Mouse (Mus musculus): ENCODE results near the gene Pex16. TPM values are rescaled to one million over a fixed set of nuclear protein-coding genes. Genes with fewer than 3 reads are reported as not detected.

Gene Pex16
- polyA plus RNA-seq, 1 experiment: 157 TPM

DNA sequence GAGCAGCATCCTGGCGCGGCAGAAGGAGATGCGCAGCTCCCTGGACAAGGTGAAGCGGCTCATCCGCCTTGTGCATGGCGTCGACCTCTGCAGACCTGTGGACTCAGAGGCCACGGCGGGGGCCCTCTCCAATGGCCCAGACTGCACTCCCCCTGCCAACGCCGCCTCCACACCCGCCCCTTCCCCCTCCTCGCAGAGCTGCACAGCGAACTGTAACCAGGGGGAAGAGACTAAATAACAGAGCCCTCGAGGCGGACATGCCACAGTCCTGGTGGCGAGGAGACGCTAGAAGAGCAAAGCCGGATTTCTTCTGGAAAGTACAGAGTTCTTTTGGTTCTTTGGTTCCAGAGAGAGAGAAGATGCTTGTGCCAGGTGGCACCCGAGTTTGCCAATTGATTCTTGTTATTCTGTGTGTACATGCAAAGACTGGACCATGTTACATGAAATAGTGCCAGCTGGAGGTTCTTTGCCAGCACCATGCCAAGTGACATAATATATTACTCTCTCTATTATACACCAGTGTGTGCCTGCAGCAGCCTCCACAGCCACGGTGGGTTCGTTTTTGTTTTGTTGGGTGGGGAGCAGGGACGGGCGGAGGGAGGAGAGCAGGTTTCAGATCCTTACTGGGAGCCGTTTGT, 14.2 kb upstream of the Pex16 start:
- Histone ChIP-seq H3K36me3 (ENCODE audit: control insufficient read depth, insufficient read depth, low read length) (peaks cover 25% of the 10 kb centered on the region), H3K4me1 (ENCODE audit: control insufficient read depth, insufficient read depth, insufficient read length, low read length) (no peaks in the 10 kb centered on the region), H3K27ac (ENCODE audit: insufficient read depth, low read depth, low read length) (no peak overlapping the region), H3K4me3 (ENCODE audit: low read depth, low read length) (no peak overlapping the region), H3K27me3 (ENCODE audit: control insufficient read depth, insufficient read depth, low read length) (no peaks in the 10 kb centered on the region)
- WGBS: 71% methylated on average over 25 of the region's 25 CpGs
- TF ChIP-seq POLR2A (IDR thresholded peaks at IDR 0.05; ENCODE audit: low read depth, low read length): no peak
- no peak for TF ChIP-seq CTCF (IDR thresholded peaks at IDR 0.05; ENCODE audit: extremely low read depth, insufficient read length, insufficient replicate concordance, low read depth, low read length)

DNA sequence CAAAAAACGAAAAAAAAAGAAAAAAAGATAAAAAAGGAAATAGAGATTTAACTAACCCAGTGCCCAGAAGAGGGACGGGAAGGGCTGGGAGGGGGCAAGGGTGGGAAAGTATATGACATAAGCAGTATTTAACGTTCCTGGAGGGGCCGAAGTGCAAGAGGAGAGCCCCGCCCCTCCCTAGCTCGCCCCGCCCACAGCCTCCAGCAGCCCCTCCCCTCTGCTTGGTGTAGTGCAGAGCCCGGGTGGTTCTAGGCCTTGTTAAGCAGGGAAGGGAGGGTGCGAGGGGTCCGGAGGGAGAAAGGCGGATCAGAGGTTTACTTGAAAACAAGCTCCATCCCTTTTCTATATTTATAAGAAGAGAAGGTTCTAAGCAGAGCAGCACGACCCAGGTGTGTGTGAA, 13.6 kb upstream of the Pex16 start:
- no peak overlapping the region for H3K4me3 ChIP-seq (ENCODE audit: low read depth, low read length)
- H3K36me3 ChIP-seq (ENCODE audit: control insufficient read depth, insufficient read depth, low read length): peaks cover 21% of the 10 kb centered on the region
- 32% methylated on average over 12 of the region's 12 CpGs for WGBS
- H3K4me1 ChIP-seq (ENCODE audit: control insufficient read depth, insufficient read depth, insufficient read length, low read length): no peaks in the 10 kb centered on the region
- no peaks in the 10 kb centered on the region for H3K27me3 ChIP-seq (ENCODE audit: control insufficient read depth, insufficient read depth, low read length)
- no peak overlapping the region for H3K27ac ChIP-seq (ENCODE audit: insufficient read depth, low read depth, low read length)
- TF ChIP-seq CTCF (IDR thresholded peaks at IDR 0.05; ENCODE audit: extremely low read depth, insufficient read length, insufficient replicate concordance, low read depth, low read length) (no peak), POLR2A (IDR thresholded peaks at IDR 0.05; ENCODE audit: low read depth, low read length) (no peak)

DNA sequence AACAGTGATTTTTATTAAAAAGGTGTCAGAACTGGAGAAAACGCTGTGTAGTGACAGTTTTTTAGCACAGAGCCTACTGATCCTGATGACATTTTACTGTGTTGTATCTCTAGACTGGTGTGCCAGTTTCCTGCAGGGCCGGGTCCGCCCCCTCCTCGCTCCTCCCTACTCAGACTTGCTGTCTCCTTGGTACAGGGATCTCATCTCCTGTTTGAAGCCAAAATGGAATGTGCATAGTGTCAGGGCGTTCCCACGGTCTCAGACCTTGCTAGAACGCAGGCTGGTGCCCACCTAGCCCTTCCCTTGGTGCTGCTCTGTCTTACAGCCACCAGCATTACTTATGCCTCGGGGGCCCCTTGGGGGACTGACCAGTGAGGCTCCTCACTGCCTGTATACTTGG, 12.7 kb upstream of the Pex16 start:
- Histone ChIP-seq H3K4me1 (ENCODE audit: control insufficient read depth, insufficient read depth, insufficient read length, low read length) (no peaks in the 10 kb centered on the region), H3K27ac (ENCODE audit: insufficient read depth, low read depth, low read length) (no peak overlapping the region), H3K4me3 (ENCODE audit: low read depth, low read length) (no peak overlapping the region), H3K27me3 (ENCODE audit: control insufficient read depth, insufficient read depth, low read length) (no peaks in the 10 kb centered on the region), H3K36me3 (ENCODE audit: control insufficient read depth, insufficient read depth, low read length) (peaks cover 20% of the 10 kb centered on the region)
- 92% methylated on average over 8 of the region's 8 CpGs for WGBS
- no peak for TF ChIP-seq CTCF (IDR thresholded peaks at IDR 0.05; ENCODE audit: extremely low read depth, insufficient read length, insufficient replicate concordance, low read depth, low read length)
- TF ChIP-seq POLR2A (IDR thresholded peaks at IDR 0.05; ENCODE audit: low read depth, low read length): no peak

DNA sequence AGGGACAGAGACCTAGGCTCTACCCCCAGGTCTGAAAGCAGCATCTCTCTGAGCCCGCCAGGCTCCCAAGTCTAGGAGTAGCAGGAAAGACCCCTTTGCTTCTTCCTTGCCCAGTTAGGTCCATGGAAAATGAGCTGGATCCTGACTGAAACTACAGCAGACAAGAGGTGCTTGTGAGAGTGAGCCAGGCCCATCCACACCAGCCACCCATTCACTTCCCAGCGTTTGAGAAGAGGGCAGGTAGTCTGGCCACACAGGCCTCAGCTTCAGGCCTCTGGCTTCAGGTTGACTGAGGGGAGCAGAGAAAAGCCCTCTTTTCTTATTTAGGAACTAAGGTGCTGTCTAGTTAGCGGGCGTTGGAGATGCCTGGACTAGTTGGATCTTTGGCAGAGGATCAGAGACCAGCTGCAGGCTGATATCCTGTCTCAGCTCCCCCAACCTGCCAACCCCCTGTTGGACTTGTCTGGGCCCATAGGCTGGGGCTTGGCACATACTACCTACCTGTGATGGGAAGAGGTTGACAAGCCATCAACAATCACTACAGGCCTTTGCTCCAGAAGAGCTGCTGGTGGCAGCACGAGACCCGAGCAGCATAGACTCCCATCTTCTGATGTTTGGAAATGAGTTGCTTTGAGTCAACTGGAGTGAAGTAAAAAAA, 11.8 kb upstream of the Pex16 start:
- 0 out of 2 replicates have a peak, but pooled peaks cover 2% of the 10 kb centered on the region for H3K4me1 ChIP-seq (ENCODE audit: control insufficient read depth, insufficient read depth, insufficient read length, low read length)
- H3K27me3 ChIP-seq (ENCODE audit: control insufficient read depth, insufficient read depth, low read length): no peaks in the 10 kb centered on the region
- WGBS: 95% methylated on average over 6 of the region's 6 CpGs
- H3K36me3 ChIP-seq (ENCODE audit: control insufficient read depth, insufficient read depth, low read length): peaks cover 15% of the 10 kb centered on the region
- no peak for TF ChIP-seq CTCF (IDR thresholded peaks at IDR 0.05; ENCODE audit: extremely low read depth, insufficient read length, insufficient replicate concordance, low read depth, low read length)
- no peak for TF ChIP-seq POLR2A (IDR thresholded peaks at IDR 0.05; ENCODE audit: low read depth, low read length)
- no peak overlapping the region for H3K27ac ChIP-seq (ENCODE audit: insufficient read depth, low read depth, low read length)
- H3K4me3 ChIP-seq (ENCODE audit: low read depth, low read length): no peak overlapping the region

DNA sequence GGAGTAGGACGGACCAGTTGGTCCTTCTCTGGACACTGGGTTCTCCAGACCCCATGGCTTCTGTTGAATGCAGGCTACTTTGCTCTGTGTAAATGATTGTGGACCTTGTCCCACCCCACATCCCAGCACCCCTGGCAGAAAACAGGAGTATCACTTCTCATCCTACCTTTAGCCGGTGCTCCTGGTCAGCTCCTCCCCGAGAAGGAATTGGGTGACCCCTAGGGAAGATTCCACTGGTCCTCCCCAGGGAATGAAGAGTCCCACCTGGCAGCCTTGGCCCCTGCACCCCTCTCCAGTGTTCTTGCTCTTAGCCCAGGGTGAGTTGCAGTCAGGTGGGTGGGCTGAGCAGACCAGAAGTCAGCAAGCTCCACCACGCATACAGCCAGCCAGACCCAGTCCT, 10.4 kb upstream of the Pex16 start:
- H3K4me3 ChIP-seq (ENCODE audit: low read depth, low read length): no peak overlapping the region
- H3K36me3 ChIP-seq (ENCODE audit: control insufficient read depth, insufficient read depth, low read length): peaks cover 12% of the 10 kb centered on the region; the same call in 1 of the 2 replicates
- WGBS: 96% methylated on average over 4 of the region's 4 CpGs
- no peak overlapping the region for H3K27ac ChIP-seq (ENCODE audit: insufficient read depth, low read depth, low read length)
- H3K27me3 ChIP-seq (ENCODE audit: control insufficient read depth, insufficient read depth, low read length): no peaks in the 10 kb centered on the region
- TF ChIP-seq CTCF (IDR thresholded peaks at IDR 0.05; ENCODE audit: extremely low read depth, insufficient read length, insufficient replicate concordance, low read depth, low read length): no peak
- TF ChIP-seq POLR2A (IDR thresholded peaks at IDR 0.05; ENCODE audit: low read depth, low read length): no peak
- H3K4me1 ChIP-seq (ENCODE audit: control insufficient read depth, insufficient read depth, insufficient read length, low read length): 0 out of 2 replicates have a peak, but pooled peaks cover 2% of the 10 kb centered on the region

DNA sequence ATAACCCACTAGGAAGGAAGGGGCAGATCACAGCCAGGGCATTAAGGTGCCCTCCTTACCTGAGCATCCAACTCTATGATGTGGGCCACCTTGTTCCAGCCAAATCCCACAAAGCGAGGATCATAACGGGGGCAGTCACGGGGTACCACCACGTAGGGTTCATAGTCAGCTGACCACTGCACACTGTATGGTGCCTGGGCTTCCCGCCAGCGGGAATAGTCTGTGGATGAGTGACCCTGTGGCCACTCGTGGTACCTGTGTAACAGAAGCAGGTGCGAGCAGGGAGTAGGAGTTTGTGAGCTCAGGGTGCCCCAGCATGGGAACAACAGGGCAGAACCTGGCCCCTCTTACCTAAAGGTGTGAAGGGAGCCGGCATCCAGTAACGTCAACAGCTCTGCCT, 8.9 kb upstream of the Pex16 start:
- 91% methylated on average over 10 of the region's 10 CpGs for WGBS
- Histone ChIP-seq H3K4me3 (ENCODE audit: low read depth, low read length) (no peak overlapping the region), H3K27ac (ENCODE audit: insufficient read depth, low read depth, low read length) (no peak overlapping the region), H3K27me3 (ENCODE audit: control insufficient read depth, insufficient read depth, low read length) (no peaks in the 10 kb centered on the region), H3K36me3 (ENCODE audit: control insufficient read depth, insufficient read depth, low read length) (peaks cover 6% of the 10 kb centered on the region; the same call in 1 of the 2 replicates), H3K4me1 (ENCODE audit: control insufficient read depth, insufficient read depth, insufficient read length, low read length) (peaks cover 8% of the 10 kb centered on the region)
- TF ChIP-seq POLR2A (IDR thresholded peaks at IDR 0.05; ENCODE audit: low read depth, low read length): no peak
- TF ChIP-seq CTCF (IDR thresholded peaks at IDR 0.05; ENCODE audit: extremely low read depth, insufficient read length, insufficient replicate concordance, low read depth, low read length): no peak

DNA sequence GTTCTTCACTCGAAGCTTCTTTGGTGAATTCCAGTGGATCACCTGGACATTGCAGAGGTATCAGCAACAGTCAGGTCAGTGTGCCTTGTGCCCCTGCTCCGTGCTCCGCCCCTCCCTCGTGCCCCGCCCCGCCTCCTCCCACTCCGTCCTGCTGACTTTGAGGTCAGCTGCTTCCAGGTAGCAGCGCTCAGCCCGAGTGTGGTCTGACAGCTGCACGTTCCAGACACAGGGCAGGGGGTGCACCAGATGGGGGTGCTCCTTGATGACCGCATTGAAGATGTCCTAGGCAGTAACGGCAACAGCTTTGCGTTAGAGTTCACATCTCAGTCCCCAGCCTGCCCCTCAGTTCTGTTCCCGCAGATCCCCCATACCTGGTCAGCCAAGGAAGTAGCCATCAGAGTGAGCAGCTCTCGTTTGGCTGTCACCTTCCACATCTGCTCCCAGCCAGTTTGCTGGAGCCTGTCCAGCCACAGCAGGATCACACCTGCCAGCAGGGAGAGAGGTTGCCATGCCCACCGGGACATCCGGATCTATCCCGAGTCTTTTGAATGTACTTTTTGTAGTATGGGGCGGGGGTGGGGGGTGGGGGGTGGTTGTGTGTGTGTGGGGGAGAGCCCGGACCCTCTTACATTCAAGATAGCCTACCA, 7.0 kb upstream of the Pex16 start:
- Histone ChIP-seq H3K27me3 (ENCODE audit: control insufficient read depth, insufficient read depth, low read length) (no peaks in the 10 kb centered on the region), H3K4me1 (ENCODE audit: control insufficient read depth, insufficient read depth, insufficient read length, low read length) (peaks cover 24% of the 10 kb centered on the region), H3K27ac (ENCODE audit: insufficient read depth, low read depth, low read length) (no peak overlapping the region), H3K4me3 (ENCODE audit: low read depth, low read length) (no peak overlapping the region), H3K36me3 (ENCODE audit: control insufficient read depth, insufficient read depth, low read length) (peaks cover 3% of the 10 kb centered on the region; the same call in 1 of the 2 replicates)
- TF ChIP-seq POLR2A (IDR thresholded peaks at IDR 0.05; ENCODE audit: low read depth, low read length) (no peak), CTCF (IDR thresholded peaks at IDR 0.05; ENCODE audit: extremely low read depth, insufficient read length, insufficient replicate concordance, low read depth, low read length) (no peak)
- WGBS: 48% methylated on average over 20 of the region's 20 CpGs

Data from small intestine, adult 2 months (tissue).